Mouse (Mus musculus) liver, embryonic 14.5 days (tissue): ENCODE data around the gene Ifitm5. TPM values are rescaled to one million over a fixed set of nuclear protein-coding genes. Genes with fewer than 3 reads are reported as not detected.
A peak's percentile ranks its signal among the peaks of the same experiment; 100 is the strongest.

Experiments
- ATAC-seq: fragments of 200-750 bp; cut with Nextera tagmentation; 2 replicates; pipeline ENCODE4 v1.8.0; 2017; ENCODE audit warnings: moderate number of reproducible peaks, mild to moderate bottlenecking, moderate library complexity; ENCODE audit not compliant: insufficient read depth
- DNase-seq, 3 experiments: peaks; one replicate each; pipeline ENCODE4 v3.0.0-alpha.2; 2012 to 2013; ENCODE audit warnings: low read depth in 3 of 3, low spot score in 3 of 3
- H3K27ac ChIP-seq: fragments of 300-500 bp; sonication (generic); 2 replicates; pipeline ENCODE4 v1.5.1; 2014; ENCODE audit warnings: moderate library complexity, mild to moderate bottlenecking, control low read depth, inconsistent platforms
- H3K27me3 ChIP-seq: fragments of 300-500 bp; sonication (generic); 2 replicates; pipeline ENCODE4 v1.6.1; 2014; ENCODE audit warnings: mild to moderate bottlenecking, low read length, moderate library complexity; ENCODE audit not compliant: control insufficient read depth, insufficient read depth
- H3K36me3 ChIP-seq: fragments of 300-500 bp; sonication (generic); replicated peaks from 2 replicates; pipeline ENCODE4 v1.6.1; 2014; ENCODE audit warnings: low read depth; ENCODE audit not compliant: control insufficient read depth, insufficient read depth
- H3K4me1 ChIP-seq, 2 experiments: fragments of 200-500 bp in 1 of 2; fragments of 300-500 bp in 1 of 2; sonication (generic) in 1 of 2; replicated peaks; 2 replicates each; pipeline ENCODE4 v1.6.1; 2012 to 2014; ENCODE audit warnings: antibody characterized with exemption in 1 of 2, inconsistent platforms in 1 of 2, low read length in 1 of 2; ENCODE audit not compliant: control insufficient read depth in 2 of 2, insufficient read depth in 2 of 2
- H3K4me2 ChIP-seq: fragments of 300-500 bp; sonication (generic); 2 replicates; pipeline ENCODE4 v1.6.1; 2014; ENCODE audit warnings: low read depth, mild to moderate bottlenecking, control low read depth, moderate library complexity
- H3K4me3 ChIP-seq, 2 experiments: fragments of 200-500 bp in 1 of 2; fragments of 300-500 bp in 1 of 2; sonication (generic) in 1 of 2; 2 replicates each; pipeline ENCODE4 v1.5.1; 2012 to 2014; ENCODE audit warnings: low read depth in 2 of 2, low read length in 2 of 2, mild to moderate bottlenecking in 2 of 2, control low read depth in 1 of 2, inconsistent platforms in 1 of 2, moderate library complexity in 1 of 2; ENCODE audit not compliant: insufficient read depth in 1 of 2
- H3K9ac ChIP-seq: fragments of 300-500 bp; sonication (generic); replicated peaks from 2 replicates; pipeline ENCODE4 v1.6.1; 2014; ENCODE audit warnings: mild to moderate bottlenecking, control low read depth, moderate library complexity
- H3K9me3 ChIP-seq: fragments of 300-500 bp; sonication (generic); 2 replicates; pipeline ENCODE4 v1.6.1; 2016; ENCODE audit warnings: low read length, mixed read lengths; ENCODE audit not compliant: control insufficient read depth
- CTCF ChIP-seq: IDR thresholded peaks from 2 replicates; pipeline ENCODE4 v1.5.1; 2016; ENCODE audit warnings: antibody characterized with exemption, low read depth, control low read depth
- EP300 ChIP-seq: IDR thresholded peaks from 2 replicates; pipeline ENCODE4 v1.6.1; 2016; ENCODE audit warnings: antibody characterized with exemption, low read depth
- WGBS: fragments of 180-500 bp; shearing (Covaris S2); extraction: QIAGEN DNeasy Blood & Tissue Kit; methylation state at CpG from one replicate; pipeline ENCODE4 v1.1.7; 2014; ENCODE audit not compliant: insufficient replicate concordance; 5-methylcytosine and 5-hydroxymethylcytosine counted together
- polyA plus RNA-seq, 2 experiments: library from polyadenylated mRNA; depleted of rRNA in 1 of 2; stranded (reverse) in 1 of 2; unstranded in 1 of 2; fragments of >200 nt; fragmentation: Nextera tagmentation in 1 of 2; extraction: Ambion mirVana in 1 of 2; gene quantifications; 2 replicates each; pipeline versions ENCODE4 v1.2.1 to v1.2.3; 2012 to 2014

Ifitm5 gene
- polyA plus RNA-seq, 2 experiments, result 0.30 to 0.33 TPM

- H3K4me3 ChIP-seq, result no peak overlapping the region
- WGBS, result 64% methylated on average over 5 of the region's 5 CpGs
- H3K9ac ChIP-seq, result no peak overlapping the region
- TF ChIP-seq CTCF (no peak), EP300 (no peak)
- H3K9me3 ChIP-seq, result no peaks in the 10 kb centered on the region
- no peaks in the 10 kb centered on the region for H3K36me3 ChIP-seq
- H3K4me1 ChIP-seq, result peaks cover 0 to 12% of the 10 kb centered on the region in 2 experiments; a peak in 2 of 4 replicates
- DNase-seq (no peak), ATAC-seq (no peak)
- H3K27ac ChIP-seq, result no peak overlapping the region
- H3K4me2 ChIP-seq, result no peak overlapping the region
- H3K27me3 ChIP-seq, result no peaks in the 10 kb centered on the region
Measured at GRCm38 (mm10) chr7:140912846-140913482, 37.1 kb downstream of the Ifitm5 start.

- TF ChIP-seq EP300, result no peak
- no peak for TF ChIP-seq CTCF
- Histone ChIP-seq H3K27ac (no peak overlapping the region), H3K4me1 (peaks cover 0 to 12% of the 10 kb centered on the region in 2 experiments; a peak in 2 of 4 replicates), H3K9me3 (no peaks in the 10 kb centered on the region), H3K4me2 (no peak overlapping the region), H3K4me3 (no peak overlapping the region), H3K9ac (no peak overlapping the region), H3K36me3 (no peaks in the 10 kb centered on the region), H3K27me3 (no peaks in the 10 kb centered on the region)
- no peak for DNase-seq
- no peak for ATAC-seq
- 42% methylated on average over 3 of the region's 3 CpGs for WGBS
Measured at GRCm38 (mm10) chr7:140912293-140912692, 37.8 kb downstream of the Ifitm5 start.

- peak overlapping the region; percentile 64 for H3K4me2 ChIP-seq
- H3K4me1 ChIP-seq, result peaks cover 0 to 10% of the 10 kb centered on the region in 2 experiments; a peak in 2 of 4 replicates
- DNase-seq (peak; percentile 36 to 56 (median 42)), ATAC-seq (peak; percentile 52)
- H3K27me3 ChIP-seq, result no peaks in the 10 kb centered on the region
- H3K27ac ChIP-seq, result no peak overlapping the region
- H3K9me3 ChIP-seq, result no peaks in the 10 kb centered on the region
- peak overlapping the region; percentile 16 to 34; a peak in 3 of 4 replicates for H3K4me3 ChIP-seq
- WGBS, result 3% methylated on average over 19 of the region's 19 CpGs
- H3K9ac ChIP-seq, result no peak overlapping the region; the same call in 1 of the 2 replicates
- TF ChIP-seq CTCF, result peak; percentile 88
- TF ChIP-seq EP300, result no peak
- no peaks in the 10 kb centered on the region for H3K36me3 ChIP-seq
Measured at GRCm38 (mm10) chr7:140908634-140909107, 41.4 kb downstream of the Ifitm5 start.

- Histone ChIP-seq H3K9ac (no peak overlapping the region), H3K4me2 (peak overlapping the region; percentile 64), H3K36me3 (no peaks in the 10 kb centered on the region), H3K27ac (no peak overlapping the region; the same call in 1 of the 2 replicates), H3K27me3 (no peaks in the 10 kb centered on the region), H3K4me1 (peaks cover 0 to 10% of the 10 kb centered on the region in 2 experiments; a peak in 2 of 4 replicates), H3K9me3 (no peaks in the 10 kb centered on the region), H3K4me3 (no peak overlapping the region)
- 33% methylated on average over 7 of the region's 7 CpGs for WGBS
- TF ChIP-seq EP300 (no peak), CTCF (no peak)
- ATAC-seq (peak; percentile 11; the same call in 1 of the 2 replicates), DNase-seq (no peak)
Measured at GRCm38 (mm10) chr7:140908181-140908580, 41.9 kb downstream of the Ifitm5 start.

GRCm38 (mm10) chr7:140907697-140908096, 42.4 kb downstream of the Ifitm5 start:
- no peak overlapping the region; the same call in 1 of the 2 replicates for H3K4me2 ChIP-seq
- 70% methylated on average over 7 of the region's 7 CpGs for WGBS
- H3K9me3 ChIP-seq, result no peaks in the 10 kb centered on the region
- DNase-seq, result no peak
- H3K27me3 ChIP-seq, result no peaks in the 10 kb centered on the region
- no peak overlapping the region for H3K4me3 ChIP-seq
- no peak overlapping the region for H3K9ac ChIP-seq
- H3K36me3 ChIP-seq, result no peaks in the 10 kb centered on the region
- no peak overlapping the region for H3K27ac ChIP-seq
- ATAC-seq, result no peak
- TF ChIP-seq EP300 (no peak), CTCF (peak; percentile 30; the same call in 1 of the 2 replicates)
- peaks cover 0 to 10% of the 10 kb centered on the region in 2 experiments; a peak in 2 of 4 replicates for H3K4me1 ChIP-seq
